In genomic region chr1:184094914-184095313, GRCm38 (mm10) we compare ENCODE assay signal across 25 mouse cellular contexts.
"Had no signal": no experiment of that assay in that cellular context is flagged by ENCODE, and none has a peak within 500 bp of the region (broad histone marks: within the 10 kb centered on the region; RNA-seq: fewer than 3 reads in every experiment).

No protein-coding gene starts in this region.

- H3K4me2 ChIP-seq: limb, embryonic 13.5 days; liver, embryonic 12.5 days; liver, embryonic 15.5 days; lung, embryonic 15.5 days; midbrain, embryonic 12.5 days; neural tube, embryonic 13.5 days; stomach, embryonic 15.5 days had no signal

- H3K4me1 ChIP-seq: limb, embryonic 10.5 days; liver, embryonic 12.5 days; liver, embryonic 15.5 days; lung, embryonic 15.5 days; stomach, embryonic 15.5 days had no signal

- H3K36me3 ChIP-seq: limb, embryonic 10.5 days; limb, embryonic 13.5 days; liver, embryonic 12.5 days; liver, embryonic 15.5 days; lung, embryonic 15.5 days; midbrain, embryonic 12.5 days; neural tube, embryonic 13.5 days; stomach, embryonic 15.5 days had no signal

- H3K9ac ChIP-seq: limb, embryonic 13.5 days; liver, embryonic 12.5 days; liver, embryonic 15.5 days; lung, embryonic 15.5 days; midbrain, embryonic 12.5 days; neural tube, embryonic 13.5 days; stomach, embryonic 15.5 days had no signal

- DNase-seq: kidney, adult 2 months; kidney, postnatal 25 days; layer of hippocampus, adult 9-11 months; liver; lung, adult 18-20 months; lung, postnatal 10 days; lung, postnatal 36 days; retina, postnatal 1 day; right cerebral cortex, postnatal 25 days; spleen, adult 18-20 months; thymus, adult 2 months; thymus, postnatal 14 days; thymus, postnatal 4 days had no signal

- H3K9me3 ChIP-seq: limb, embryonic 10.5 days; limb, embryonic 13.5 days; liver, embryonic 12.5 days; liver, embryonic 15.5 days; lung, embryonic 15.5 days; midbrain, embryonic 12.5 days; neural tube, embryonic 13.5 days; stomach, embryonic 15.5 days had no signal

- H3K27ac ChIP-seq: kidney, postnatal 0 days; layer of hippocampus, adult 2 months; limb, embryonic 10.5 days; limb, embryonic 13.5 days; liver, embryonic 12.5 days; liver, embryonic 15.5 days; lung, embryonic 15.5 days; midbrain, embryonic 12.5 days; neural tube, embryonic 13.5 days; stomach, embryonic 15.5 days had no signal

- H3K27me3 ChIP-seq: limb, embryonic 13.5 days; liver, embryonic 12.5 days; liver, embryonic 15.5 days; lung, embryonic 15.5 days; midbrain, embryonic 12.5 days; neural tube, embryonic 13.5 days; stomach, embryonic 15.5 days had no signal

- H3K4me3 ChIP-seq: layer of hippocampus, adult 2 months; limb, embryonic 10.5 days; limb, embryonic 13.5 days; liver, embryonic 12.5 days; liver, embryonic 15.5 days; lung, embryonic 15.5 days; megakaryocyte, embryonic 14.5 days; midbrain, embryonic 12.5 days; myocyte; neural tube, embryonic 13.5 days; stomach, embryonic 15.5 days had no signal

- ATAC-seq: liver, embryonic 12.5 days had no signal
